Mouse (Mus musculus) R1 (cell line): ENCODE measurements at regions not wholly inside any gene's neighbourhood (a gene's known extent, or its start where the extent isn't known, plus 50 kb on each side); places are given as distances from the start of the nearest gene placed in this dataset.
A peak's percentile ranks its signal among the peaks of the same experiment; 100 is the strongest.

Source experiments
- DNase-seq: peaks from one replicate; pipeline ENCODE4 v3.0.0-alpha.2; 2018; ENCODE audit warnings: low read depth, low spot score

GRCm38 (mm10) chr1:92286013-92286965, 90.8 kb upstream of the Hdac4 start:
- no peak for DNase-seq

GRCm38 (mm10) chr1:92284155-92284554, 88.7 kb upstream of the Hdac4 start:
- DNase-seq, result no peak

GRCm38 (mm10) chr1:92277199-92277747, 81.8 kb upstream of the Hdac4 start:
- DNase-seq, result no peak

GRCm38 (mm10) chr1:92275388-92275787, 79.9 kb upstream of the Hdac4 start:
- DNase-seq, result peak; percentile 22

- DNase-seq, result no peak
These were observed 78.3 kb upstream of the Hdac4 start for GRCm38 (mm10) chr1:92273760-92274159.

GRCm38 (mm10) chr1:92271676-92272291, 76.3 kb upstream of the Hdac4 start:
- peak; percentile 41 for DNase-seq

GRCm38 (mm10) chr1:92270486-92271058, 75.1 kb upstream of the Hdac4 start:
- DNase-seq, result no peak

GRCm38 (mm10) chr1:92269464-92269863, 74.0 kb upstream of the Hdac4 start:
- DNase-seq, result no peak

- DNase-seq, result no peak
These were observed 69.4 kb upstream of the Hdac4 start for GRCm38 (mm10) chr1:92264941-92265340.

- DNase-seq, result peak; percentile 7
These were observed 64.4 kb upstream of the Hdac4 start for GRCm38 (mm10) chr1:92259715-92260392.

GRCm38 (mm10) chr1:92258026-92258425, 62.5 kb upstream of the Hdac4 start:
- no peak for DNase-seq

GRCm38 (mm10) chr1:92253086-92253485, 57.6 kb upstream of the Hdac4 start:
- DNase-seq, result no peak

GRCm38 (mm10) chr1:92250594-92251463, 55.3 kb upstream of the Hdac4 start:
- peak; percentile 26 for DNase-seq
